Mouse (Mus musculus): ENCODE measurements around the gene Carmil3.
A peak's percentile ranks its signal among the peaks of the same experiment; 100 is the strongest.

Carmil3 gene

GRCm38 (mm10) chr14:55490361-55491201 is at the start of gene Carmil3:
Gene Carmil3 (plus strand): TSS chr14:55490651.
- DNase-seq (ENCODE audit: low read depth, low spot score): peak; percentile 80
- Histone ChIP-seq H3K36me3 (ENCODE audit: control insufficient read depth, insufficient read depth, low read length, poor library complexity, severe bottlenecking) (no peaks in the 10 kb centered on the region), H3K27me3 (ENCODE audit: control insufficient read depth, insufficient read depth, low read length, poor library complexity, severe bottlenecking) (no peaks in the 10 kb centered on the region)

- no peak for DNase-seq (ENCODE audit: low read depth, low spot score)
- Histone ChIP-seq H3K36me3 (ENCODE audit: control insufficient read depth, insufficient read depth, low read length, poor library complexity, severe bottlenecking) (no peaks in the 10 kb centered on the region), H3K27me3 (ENCODE audit: control insufficient read depth, insufficient read depth, low read length, poor library complexity, severe bottlenecking) (no peaks in the 10 kb centered on the region; the same call in 1 of the 2 replicates)
Measured at GRCm38 (mm10) chr14:55457693-55458092, 32.8 kb upstream of the Carmil3 start.

- DNase-seq (ENCODE audit: low read depth, low spot score): peak; percentile 84
- Histone ChIP-seq H3K36me3 (ENCODE audit: control insufficient read depth, insufficient read depth, low read length, poor library complexity, severe bottlenecking) (no peaks in the 10 kb centered on the region), H3K27me3 (ENCODE audit: control insufficient read depth, insufficient read depth, low read length, poor library complexity, severe bottlenecking) (no peaks in the 10 kb centered on the region; the same call in 1 of the 2 replicates)
Measured at GRCm38 (mm10) chr14:55458273-55458672, 32.2 kb upstream of the Carmil3 start.

GRCm38 (mm10) chr14:55458761-55459160 is 31.7 kb upstream of the Carmil3 start:
- H3K27me3 ChIP-seq (ENCODE audit: control insufficient read depth, insufficient read depth, low read length, poor library complexity, severe bottlenecking): no peaks in the 10 kb centered on the region; the same call in 1 of the 2 replicates
- no peaks in the 10 kb centered on the region for H3K36me3 ChIP-seq (ENCODE audit: control insufficient read depth, insufficient read depth, low read length, poor library complexity, severe bottlenecking)
- DNase-seq (ENCODE audit: low read depth, low spot score): no peak

- no peaks in the 10 kb centered on the region for H3K36me3 ChIP-seq (ENCODE audit: control insufficient read depth, insufficient read depth, low read length, poor library complexity, severe bottlenecking)
- no peak for DNase-seq (ENCODE audit: low read depth, low spot score)
- H3K27me3 ChIP-seq (ENCODE audit: control insufficient read depth, insufficient read depth, low read length, poor library complexity, severe bottlenecking): no peaks in the 10 kb centered on the region
Measured at GRCm38 (mm10) chr14:55459796-55460195, 30.7 kb upstream of the Carmil3 start.

GRCm38 (mm10) chr14:55460297-55460696 is 30.2 kb upstream of the Carmil3 start:
- Histone ChIP-seq H3K27me3 (ENCODE audit: control insufficient read depth, insufficient read depth, low read length, poor library complexity, severe bottlenecking) (no peaks in the 10 kb centered on the region), H3K36me3 (ENCODE audit: control insufficient read depth, insufficient read depth, low read length, poor library complexity, severe bottlenecking) (no peaks in the 10 kb centered on the region)
- DNase-seq (ENCODE audit: low read depth, low spot score): no peak

GRCm38 (mm10) chr14:55461757-55462156 is 28.7 kb upstream of the Carmil3 start:
- Histone ChIP-seq H3K36me3 (ENCODE audit: control insufficient read depth, insufficient read depth, low read length, poor library complexity, severe bottlenecking) (no peaks in the 10 kb centered on the region), H3K27me3 (ENCODE audit: control insufficient read depth, insufficient read depth, low read length, poor library complexity, severe bottlenecking) (no peaks in the 10 kb centered on the region)
- no peak for DNase-seq (ENCODE audit: low read depth, low spot score)

GRCm38 (mm10) chr14:55466481-55466880 is 24.0 kb upstream of the Carmil3 start:
- no peak for DNase-seq (ENCODE audit: low read depth, low spot score)
- Histone ChIP-seq H3K27me3 (ENCODE audit: control insufficient read depth, insufficient read depth, low read length, poor library complexity, severe bottlenecking) (no peaks in the 10 kb centered on the region), H3K36me3 (ENCODE audit: control insufficient read depth, insufficient read depth, low read length, poor library complexity, severe bottlenecking) (no peaks in the 10 kb centered on the region)

- no peaks in the 10 kb centered on the region for H3K36me3 ChIP-seq (ENCODE audit: control insufficient read depth, insufficient read depth, low read length, poor library complexity, severe bottlenecking)
- no peaks in the 10 kb centered on the region for H3K27me3 ChIP-seq (ENCODE audit: control insufficient read depth, insufficient read depth, low read length, poor library complexity, severe bottlenecking)
- no peak for DNase-seq (ENCODE audit: low read depth, low spot score)
Measured at GRCm38 (mm10) chr14:55467108-55467507, 23.3 kb upstream of the Carmil3 start.

GRCm38 (mm10) chr14:55468301-55468741 is 22.1 kb upstream of the Carmil3 start:
- no peaks in the 10 kb centered on the region for H3K27me3 ChIP-seq (ENCODE audit: control insufficient read depth, insufficient read depth, low read length, poor library complexity, severe bottlenecking)
- H3K36me3 ChIP-seq (ENCODE audit: control insufficient read depth, insufficient read depth, low read length, poor library complexity, severe bottlenecking): no peaks in the 10 kb centered on the region
- DNase-seq (ENCODE audit: low read depth, low spot score): no peak

- no peak for DNase-seq (ENCODE audit: low read depth, low spot score)
- Histone ChIP-seq H3K36me3 (ENCODE audit: control insufficient read depth, insufficient read depth, low read length, poor library complexity, severe bottlenecking) (no peaks in the 10 kb centered on the region), H3K27me3 (ENCODE audit: control insufficient read depth, insufficient read depth, low read length, poor library complexity, severe bottlenecking) (no peaks in the 10 kb centered on the region)
Measured at GRCm38 (mm10) chr14:55469041-55469440, 21.4 kb upstream of the Carmil3 start.

GRCm38 (mm10) chr14:55469821-55470220 is 20.6 kb upstream of the Carmil3 start:
- Histone ChIP-seq H3K36me3 (ENCODE audit: control insufficient read depth, insufficient read depth, low read length, poor library complexity, severe bottlenecking) (no peaks in the 10 kb centered on the region), H3K27me3 (ENCODE audit: control insufficient read depth, insufficient read depth, low read length, poor library complexity, severe bottlenecking) (no peaks in the 10 kb centered on the region)
- no peak for DNase-seq (ENCODE audit: low read depth, low spot score)

GRCm38 (mm10) chr14:55470806-55471205 is 19.6 kb upstream of the Carmil3 start:
- H3K36me3 ChIP-seq (ENCODE audit: control insufficient read depth, insufficient read depth, low read length, poor library complexity, severe bottlenecking): no peaks in the 10 kb centered on the region
- DNase-seq (ENCODE audit: low read depth, low spot score): no peak
- no peaks in the 10 kb centered on the region for H3K27me3 ChIP-seq (ENCODE audit: control insufficient read depth, insufficient read depth, low read length, poor library complexity, severe bottlenecking)

GRCm38 (mm10) chr14:55475654-55476053 is 14.8 kb upstream of the Carmil3 start:
- Histone ChIP-seq H3K36me3 (ENCODE audit: control insufficient read depth, insufficient read depth, low read length, poor library complexity, severe bottlenecking) (no peaks in the 10 kb centered on the region), H3K27me3 (ENCODE audit: control insufficient read depth, insufficient read depth, low read length, poor library complexity, severe bottlenecking) (no peaks in the 10 kb centered on the region)
- no peak for DNase-seq (ENCODE audit: low read depth, low spot score)

- Histone ChIP-seq H3K36me3 (ENCODE audit: control insufficient read depth, insufficient read depth, low read length, poor library complexity, severe bottlenecking) (no peaks in the 10 kb centered on the region), H3K27me3 (ENCODE audit: control insufficient read depth, insufficient read depth, low read length, poor library complexity, severe bottlenecking) (no peaks in the 10 kb centered on the region)
- DNase-seq (ENCODE audit: low read depth, low spot score): no peak
Measured at GRCm38 (mm10) chr14:55477421-55477820, 13.0 kb upstream of the Carmil3 start.
